Mouse (Mus musculus): ENCODE measurements around the gene Ms4a12.
"Not testable (repeated sequence)": the region's sequence is repeated elsewhere in the genome, so short reads cannot be mapped to it uniquely, and the experiment has no call there.

Ms4a12 gene

DNA sequence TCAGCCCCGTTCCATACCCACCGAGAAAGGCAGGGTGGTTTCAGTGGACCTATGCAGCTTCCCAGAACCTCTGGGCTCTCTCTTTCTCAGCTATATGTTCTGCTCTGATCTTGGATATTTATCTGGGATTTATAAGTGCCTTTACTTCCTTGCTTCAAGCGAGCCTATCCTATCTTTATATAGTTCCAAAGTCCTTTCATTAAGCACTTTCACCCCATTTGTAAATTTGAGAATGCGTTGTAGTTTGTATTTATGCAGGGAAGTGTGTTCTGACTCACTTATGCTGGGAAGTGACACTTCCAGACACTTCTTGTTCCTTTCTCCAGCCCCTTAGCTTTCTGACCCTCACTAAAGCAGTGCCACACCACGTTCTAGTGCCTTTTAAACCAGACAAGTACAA lies at the start of gene Ms4a12:
Gene Ms4a12, minus strand, starts transcription at position 101 of the 400 bp plus-strand sequence.
- DNase-seq (ENCODE audit: low read depth, low spot score) = no peak

GRCm38 (mm10) chr19:11280223-11280622 lies 48.0 kb upstream of the Ms4a12 start:
- DNase-seq (ENCODE audit: low read depth, low spot score) = peak; percentile 41

GRCm38 (mm10) chr19:11276431-11276830 lies 44.2 kb upstream of the Ms4a12 start:
- DNase-seq (ENCODE audit: low read depth, low spot score) = no peak

GRCm38 (mm10) chr19:11266956-11267355 lies 34.7 kb upstream of the Ms4a12 start:
- no peak for DNase-seq (ENCODE audit: low read depth, low spot score)

DNA sequence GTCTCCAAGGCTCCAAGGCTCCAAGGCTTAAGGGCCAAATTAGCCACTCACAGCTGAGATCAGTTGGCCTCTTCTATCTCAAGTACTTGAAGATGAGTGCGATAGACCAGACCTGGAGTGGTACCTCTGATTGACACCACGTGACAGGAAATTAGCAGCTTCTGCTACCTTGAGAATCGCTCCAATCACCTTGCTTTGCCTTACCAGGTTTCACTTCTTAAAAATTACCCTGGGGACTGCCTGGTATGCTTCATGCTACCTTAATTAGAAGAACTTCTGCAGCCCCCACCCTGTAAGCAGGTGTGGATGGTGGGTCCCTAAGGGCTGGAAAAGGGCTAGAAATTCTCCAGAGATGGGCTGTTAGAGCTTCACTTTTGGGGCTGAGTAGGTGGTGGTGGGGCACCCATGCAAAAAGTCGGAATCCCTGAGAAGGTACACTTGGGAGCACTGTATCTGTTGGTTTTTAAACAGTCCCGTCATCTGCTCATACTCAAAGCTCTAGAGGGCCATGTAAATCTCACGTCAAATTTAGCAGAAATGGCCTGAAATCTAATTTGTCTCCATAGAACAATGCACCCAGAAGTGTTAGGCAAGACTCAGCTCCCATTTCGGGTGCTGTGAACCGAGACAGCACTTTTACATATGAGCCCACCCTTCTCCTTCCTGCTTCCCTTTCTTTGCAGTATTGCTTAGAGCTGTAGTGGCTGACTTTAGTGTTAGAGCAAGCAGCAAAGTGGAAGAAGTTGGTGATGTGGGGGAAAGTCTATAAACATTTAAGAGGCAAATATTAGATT lies 34.0 kb upstream of the Ms4a12 start, which contains the start of gene Ms4a1:
Gene Ms4a1, minus strand, starts transcription at position 190 of the 794 bp plus-strand sequence.
- no peak for DNase-seq (ENCODE audit: low read depth, low spot score)

DNA sequence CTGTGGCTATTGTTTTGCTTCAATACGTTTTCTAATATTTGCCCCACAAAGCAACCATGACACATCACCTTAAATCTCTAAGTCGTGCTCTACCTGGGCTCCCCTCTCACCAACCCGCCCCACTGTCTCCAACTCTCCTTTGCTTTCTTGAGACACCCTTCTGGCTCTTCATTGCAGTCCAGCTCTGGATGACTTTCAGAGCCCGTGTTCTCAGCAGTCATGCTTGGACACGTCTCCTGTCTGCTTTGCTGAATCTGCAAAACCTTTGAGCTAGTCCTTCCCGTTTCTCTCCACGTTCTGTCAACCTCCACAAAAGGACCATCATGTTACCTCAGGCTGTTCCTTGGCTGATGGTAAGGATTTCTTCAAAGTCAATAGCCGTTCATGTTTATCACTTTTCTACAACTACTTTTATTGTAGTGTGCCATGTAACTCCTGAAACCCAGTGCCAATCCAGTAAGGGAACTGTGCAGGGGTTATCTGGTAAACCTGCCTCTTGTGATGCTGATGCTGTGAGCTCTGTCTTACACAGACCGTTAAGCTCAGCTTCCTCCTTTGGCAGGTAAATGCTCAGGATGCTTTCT lies 32.4 kb upstream of the Ms4a12 start:
- DNase-seq (ENCODE audit: low read depth, low spot score) = no peak

- DNase-seq (ENCODE audit: low read depth, low spot score) = no peak
These were observed 31.3 kb upstream of the Ms4a12 start for GRCm38 (mm10) chr19:11263549-11263948.

DNA sequence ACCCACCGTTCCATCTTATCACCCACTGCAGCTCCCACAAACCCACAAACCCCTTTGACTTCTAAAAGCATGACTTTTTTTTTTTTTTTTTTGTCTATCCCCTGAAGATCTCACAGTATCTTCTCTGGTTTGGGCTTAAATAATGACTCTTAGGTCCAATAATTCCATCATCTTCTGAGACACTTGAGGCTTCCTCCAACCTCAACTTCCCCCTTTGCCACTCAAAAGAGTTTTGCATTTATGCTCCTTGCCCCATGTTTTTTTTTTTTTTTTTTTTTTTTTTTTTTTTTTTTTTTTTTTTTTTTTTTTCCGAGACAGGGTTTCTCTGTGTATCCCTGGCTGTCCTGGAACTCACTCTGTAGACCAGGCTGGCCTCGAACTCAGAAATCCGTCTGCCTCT lies 30.7 kb upstream of the Ms4a12 start:
- DNase-seq (ENCODE audit: low read depth, low spot score) = not testable (repeated sequence)

DNA sequence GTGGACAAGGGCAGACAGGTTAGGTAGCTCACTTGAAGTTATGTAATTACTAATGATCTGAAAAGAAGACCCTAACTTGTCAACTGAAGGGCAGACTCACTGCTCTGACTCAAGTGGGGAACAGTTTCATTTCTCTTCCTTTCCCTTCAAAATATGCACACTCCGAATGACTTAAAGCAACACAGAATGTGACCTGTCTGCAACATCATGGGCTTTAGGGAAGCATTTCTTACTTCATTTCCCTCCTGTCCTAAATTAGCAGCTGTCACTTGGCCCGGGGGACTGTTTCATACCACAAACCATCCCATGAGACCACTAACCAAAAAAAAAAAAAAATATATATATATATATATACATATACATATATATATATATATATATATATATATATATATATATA lies 29.3 kb upstream of the Ms4a12 start:
- no peak for DNase-seq (ENCODE audit: low read depth, low spot score)

- no peak for DNase-seq (ENCODE audit: low read depth, low spot score)
These were observed 12.0 kb upstream of the Ms4a12 start for GRCm38 (mm10) chr19:11244230-11244629.

DNA sequence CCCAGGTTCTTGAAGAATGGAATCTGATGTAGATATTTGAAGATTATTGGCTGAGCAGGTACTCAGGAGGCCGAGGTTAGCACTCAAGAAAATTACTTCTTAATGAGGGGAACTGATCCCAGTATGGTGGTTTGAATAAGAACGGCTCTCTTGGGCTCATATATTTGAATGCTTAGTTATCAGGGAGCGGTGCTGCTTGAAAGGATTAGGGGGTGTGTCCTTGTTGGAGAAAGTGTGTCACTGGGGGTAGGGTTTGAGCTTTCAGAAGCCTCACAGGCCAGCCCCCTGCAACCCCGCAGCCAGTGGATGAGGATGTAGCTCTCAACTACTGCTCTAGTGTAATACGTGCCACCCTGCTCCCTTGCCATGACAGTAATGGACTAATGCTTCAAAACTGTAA lies 10.3 kb upstream of the Ms4a12 start:
- no peak for DNase-seq (ENCODE audit: low read depth, low spot score)

- DNase-seq (ENCODE audit: low read depth, low spot score) = no peak
These were observed 3.6 kb upstream of the Ms4a12 start for GRCm38 (mm10) chr19:11235820-11236219.

DNA sequence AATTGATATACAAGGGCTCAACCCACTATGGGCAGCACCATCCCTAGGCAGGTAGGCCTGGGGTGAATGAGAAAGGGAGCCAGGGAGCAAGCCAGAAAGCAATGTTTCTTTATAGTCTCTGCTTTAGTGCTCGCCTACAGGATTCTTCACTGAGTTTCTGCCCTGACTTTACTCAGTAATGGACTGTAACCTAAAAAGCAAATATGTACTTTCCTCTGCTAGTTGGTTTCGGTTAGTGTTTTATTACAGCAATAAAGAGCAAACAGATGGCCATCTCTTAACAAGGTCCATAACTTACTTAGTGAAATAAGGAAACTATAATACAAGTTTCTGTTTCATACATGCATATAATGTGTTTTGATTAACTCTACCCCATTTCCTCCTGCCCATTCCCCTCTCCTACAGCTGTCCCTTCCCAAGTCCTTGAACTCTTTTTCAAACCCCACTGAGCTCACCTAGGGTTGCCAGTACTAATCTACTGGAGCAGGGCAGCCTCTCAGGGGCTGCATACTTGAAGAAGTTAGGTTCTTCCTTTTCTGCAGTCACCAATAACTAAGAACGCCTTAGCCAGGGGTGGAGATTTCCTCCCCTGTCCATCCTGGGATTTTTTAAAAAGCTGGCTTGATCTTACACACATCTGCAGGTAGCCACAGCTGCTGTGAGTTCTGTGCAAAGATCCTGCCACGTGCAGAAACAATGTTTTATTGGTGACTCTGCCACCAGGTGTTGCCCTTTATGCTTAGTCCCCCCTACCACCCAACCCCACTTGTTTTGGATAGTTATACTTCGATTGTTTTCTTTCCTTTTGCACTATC lies 2.9 kb upstream of the Ms4a12 start:
- DNase-seq (ENCODE audit: low read depth, low spot score) = no peak

DNA sequence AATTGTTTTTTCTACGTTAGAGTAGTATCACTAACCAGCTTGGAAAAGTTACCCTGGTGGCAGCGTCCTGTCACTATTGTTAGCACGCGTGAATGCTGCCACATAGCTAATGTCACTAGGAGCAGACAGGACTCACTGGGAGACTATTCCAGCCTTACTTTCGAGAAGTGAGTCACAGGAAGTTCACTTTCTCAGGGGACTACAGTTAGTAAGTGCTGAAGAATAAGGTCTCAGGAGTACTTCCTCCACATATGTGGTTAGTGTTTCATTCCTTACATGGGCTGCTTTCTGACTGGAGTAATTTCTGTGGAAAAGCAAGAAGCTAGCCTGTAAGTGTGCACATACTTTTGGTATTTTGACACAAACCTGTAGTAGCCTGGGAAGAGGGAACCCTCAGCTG lies 2.0 kb upstream of the Ms4a12 start:
- DNase-seq (ENCODE audit: low read depth, low spot score) = no peak

DNA sequence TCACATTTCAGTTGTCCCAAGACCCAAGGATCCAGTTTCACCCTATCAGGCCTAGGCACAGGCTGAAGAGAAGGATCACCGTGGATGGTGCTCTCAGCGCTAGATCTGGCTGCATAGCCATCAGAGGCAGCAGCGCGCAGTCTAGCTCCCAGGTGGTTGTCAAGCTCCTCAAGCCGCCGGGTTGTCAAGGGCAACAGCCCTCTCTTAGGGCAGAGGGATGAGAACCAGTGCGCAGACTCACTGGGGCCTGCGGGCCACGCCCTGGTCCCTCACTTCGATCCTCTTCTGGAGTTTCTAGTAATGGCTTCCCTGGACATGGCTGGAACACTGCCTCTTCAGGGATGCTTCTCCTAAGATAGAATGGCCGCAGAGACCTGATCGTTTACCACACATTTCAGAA lies 35.7 kb downstream of the Ms4a12 start, which contains the start of gene Ms4a13:
Gene Ms4a13, minus strand, starts transcription at position 192 of the 400 bp plus-strand sequence.
- peak; percentile 78 for DNase-seq (ENCODE audit: low read depth, low spot score)

- DNase-seq (ENCODE audit: low read depth, low spot score) = no peak
These were observed 39.7 kb downstream of the Ms4a12 start for GRCm38 (mm10) chr19:11192552-11192951.

GRCm38 (mm10) chr19:11184121-11184520 lies 48.1 kb downstream of the Ms4a12 start:
- peak; percentile 76 for DNase-seq (ENCODE audit: low read depth, low spot score)

DNA sequence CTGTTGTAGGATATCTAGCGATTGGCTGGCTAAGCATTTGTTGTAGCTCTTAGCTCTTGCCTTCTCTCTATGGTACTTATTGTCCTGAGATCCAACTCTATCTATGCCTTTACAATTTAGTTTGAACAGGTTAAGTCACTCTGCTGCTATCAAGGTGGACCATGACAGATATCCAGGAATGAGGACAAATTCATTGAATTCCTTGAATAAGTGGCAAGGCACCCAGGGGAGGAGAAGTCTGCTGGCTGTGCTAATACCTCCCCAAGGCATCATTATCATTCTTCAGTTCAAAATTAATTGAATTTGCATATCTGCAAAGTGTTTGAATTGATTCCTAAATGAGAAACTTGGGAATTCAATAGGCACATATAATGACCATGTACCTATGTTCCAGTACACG lies 54.8 kb downstream of the Ms4a12 start:
- no peak for DNase-seq (ENCODE audit: low read depth, low spot score)

- peak; percentile 55 for DNase-seq (ENCODE audit: low read depth, low spot score)
These were observed 67.1 kb downstream of the Ms4a12 start, which contains the start of gene 1700025F22Rik for GRCm38 (mm10) chr19:11165172-11165571. Gene 1700025F22Rik, minus strand, starts transcription at chr19:11165320.
